Mouse (Mus musculus) spleen, embryonic (tissue): ENCODE results near the gene Mpzl3.

Experiments
- CTCF ChIA-PET: fragments of 350-600 bp; sonication (Branson Sonifier 250); formaldehyde crosslinking; loops from one replicate; lab custom pipeline; 2022; lab: Charles Lee

The Mpzl3 gene

GRCm38 (mm10) chr9:45042056-45042720 lies 12.8 kb upstream of the Mpzl3 start:
- CTCF ChIA-PET: interaction anchor here (0.5 to 0.7 kb wide), 3 partner anchors 10 to 541 kb away, joined by 3 read pairs; no protein-coding TSS in a partner anchor

- CTCF ChIA-PET: interaction anchor here (0.6 to 1.1 kb wide), 2 partner anchors 103 to 125 kb away, joined by 5 to 22 read pairs; no protein-coding TSS in a partner anchor
These were observed 12.0 kb upstream of the Mpzl3 start for GRCm38 (mm10) chr9:45042947-45043346.

- CTCF ChIA-PET: no interaction called here
These were observed 8.0 kb upstream of the Mpzl3 start for GRCm38 (mm10) chr9:45046973-45047372.

- CTCF ChIA-PET: interaction anchor here (0.6 to 1.0 kb wide), 4 partner anchors 10 to 1807 kb away, joined by 3 to 15 read pairs (median 4); no protein-coding TSS in a partner anchor
These were observed 6.5 kb upstream of the Mpzl3 start for GRCm38 (mm10) chr9:45048511-45048910.

- CTCF ChIA-PET: interaction anchor here (0.6 kb wide), 1 partner anchor 104 kb away, joined by 3 read pairs; no protein-coding TSS in a partner anchor
These were observed 5.3 kb upstream of the Mpzl3 start for GRCm38 (mm10) chr9:45049731-45050130.

GRCm38 (mm10) chr9:45050301-45050700 lies 4.7 kb upstream of the Mpzl3 start:
- CTCF ChIA-PET: interaction anchor here (0.6 kb wide), 1 partner anchor 104 kb away, joined by 3 read pairs; no protein-coding TSS in a partner anchor

- CTCF ChIA-PET: interaction anchor here (0.6 kb wide), 1 partner anchor 10 kb away, joined by 15 read pairs; no protein-coding TSS in a partner anchor
These were observed 3.4 kb downstream of the Mpzl3 start for GRCm38 (mm10) chr9:45058304-45058940.

GRCm38 (mm10) chr9:45060151-45060550 lies 5.2 kb downstream of the Mpzl3 start:
- CTCF ChIA-PET: no interaction called here

- CTCF ChIA-PET: no interaction called here
These were observed 7.7 kb downstream of the Mpzl3 start for GRCm38 (mm10) chr9:45062677-45063076.

- CTCF ChIA-PET: no interaction called here
These were observed 9.4 kb downstream of the Mpzl3 start for GRCm38 (mm10) chr9:45064421-45064820.

- CTCF ChIA-PET: no interaction called here
These were observed 11.7 kb downstream of the Mpzl3 start for GRCm38 (mm10) chr9:45066735-45067134.

GRCm38 (mm10) chr9:45071800-45072199 lies 16.8 kb downstream of the Mpzl3 start:
- CTCF ChIA-PET: no interaction called here

GRCm38 (mm10) chr9:45077859-45078258 lies 22.9 kb downstream of the Mpzl3 start:
- CTCF ChIA-PET: no interaction called here

GRCm38 (mm10) chr9:45079011-45079410 lies 24.0 kb downstream of the Mpzl3 start, which contains the start of gene Jaml:
Gene Jaml (plus strand): TSS chr9:45079183.
- CTCF ChIA-PET: no interaction called here

GRCm38 (mm10) chr9:45083132-45083531 lies 28.1 kb downstream of the Mpzl3 start:
- CTCF ChIA-PET: no interaction called here

- CTCF ChIA-PET: interaction anchor here (0.6 kb wide), 1 partner anchor 960 kb away, joined by 5 read pairs; no protein-coding TSS in a partner anchor
These were observed 29.6 kb downstream of the Mpzl3 start for GRCm38 (mm10) chr9:45084556-45084955.

- CTCF ChIA-PET: interaction anchor here (0.5 to 0.6 kb wide), 2 partner anchors 115 to 614 kb away, joined by 3 to 29 read pairs; no protein-coding TSS in a partner anchor
These were observed 31.0 kb downstream of the Mpzl3 start for GRCm38 (mm10) chr9:45085741-45086690.

- CTCF ChIA-PET: no interaction called here
These were observed 33.1 kb downstream of the Mpzl3 start for GRCm38 (mm10) chr9:45088040-45088439.

GRCm38 (mm10) chr9:45090811-45091210 lies 35.8 kb downstream of the Mpzl3 start:
- CTCF ChIA-PET: no interaction called here

- CTCF ChIA-PET: no interaction called here
These were observed 37.7 kb downstream of the Mpzl3 start for GRCm38 (mm10) chr9:45092641-45093040.
